Mouse (Mus musculus) left cerebral cortex, adult 11 months (tissue): ENCODE measurements at regions not wholly inside any gene's neighbourhood (a gene's known extent, or its start where the extent isn't known, plus 50 kb on each side); places are given as distances from the start of the nearest gene placed in this dataset.
"Not testable (repeated sequence)": the region's sequence is repeated elsewhere in the genome, so short reads cannot be mapped to it uniquely, and the experiment has no call there.

Source experiments
- DNase-seq: peaks from one replicate; pipeline ENCODE4 v3.0.0; 2022; ENCODE audit warnings: low spot score

GRCm38 (mm10) chr1:47646681-47647080, 754.0 kb upstream of the Slc39a10 start:
- DNase-seq, result no peak

GRCm38 (mm10) chr1:47606597-47606996, 713.9 kb upstream of the Slc39a10 start:
- no peak for DNase-seq

- no peak for DNase-seq
These were observed 711.3 kb upstream of the Slc39a10 start for GRCm38 (mm10) chr1:47603989-47604360.

GRCm38 (mm10) chr1:47603294-47603988, 710.8 kb upstream of the Slc39a10 start:
- DNase-seq, result no peak

GRCm38 (mm10) chr1:47593641-47594040, 701.0 kb upstream of the Slc39a10 start:
- not testable (repeated sequence) for DNase-seq

- DNase-seq, result no peak
These were observed 653.0 kb upstream of the Slc39a10 start for GRCm38 (mm10) chr1:47545606-47546005.

GRCm38 (mm10) chr1:47511426-47511825, 618.8 kb upstream of the Slc39a10 start:
- no peak for DNase-seq

- DNase-seq, result no peak
These were observed 615.1 kb upstream of the Slc39a10 start for GRCm38 (mm10) chr1:47507801-47508200.

- DNase-seq, result no peak
These were observed 596.0 kb upstream of the Slc39a10 start for GRCm38 (mm10) chr1:47488581-47489204.

GRCm38 (mm10) chr1:47486087-47486486, 593.4 kb upstream of the Slc39a10 start:
- peak; percentile 16 for DNase-seq

- DNase-seq, result no peak
These were observed 586.4 kb upstream of the Slc39a10 start for GRCm38 (mm10) chr1:47479059-47479458.

- DNase-seq, result no peak
These were observed 574.1 kb upstream of the Slc39a10 start for GRCm38 (mm10) chr1:47466573-47467253.

- DNase-seq, result no peak
These were observed 556.3 kb upstream of the Slc39a10 start for GRCm38 (mm10) chr1:47448737-47449489.

- no peak for DNase-seq
These were observed 555.4 kb upstream of the Slc39a10 start for GRCm38 (mm10) chr1:47448070-47448469.

GRCm38 (mm10) chr1:47446021-47446420, 553.4 kb upstream of the Slc39a10 start:
- no peak for DNase-seq

- no peak for DNase-seq
These were observed 540.2 kb upstream of the Slc39a10 start for GRCm38 (mm10) chr1:47432829-47433228.

- no peak for DNase-seq
These were observed 512.5 kb upstream of the Slc39a10 start for GRCm38 (mm10) chr1:47405164-47405563.

- DNase-seq, result no peak
These were observed 493.9 kb upstream of the Slc39a10 start for GRCm38 (mm10) chr1:47386579-47386978.

- DNase-seq, result no peak
These were observed 486.1 kb upstream of the Slc39a10 start for GRCm38 (mm10) chr1:47378795-47379194.

- DNase-seq, result no peak
These were observed 447.2 kb upstream of the Slc39a10 start for GRCm38 (mm10) chr1:47339718-47340439.

GRCm38 (mm10) chr1:47310572-47311075, 418.0 kb upstream of the Slc39a10 start:
- DNase-seq, result no peak

- DNase-seq, result no peak
These were observed 414.3 kb upstream of the Slc39a10 start for GRCm38 (mm10) chr1:47306961-47307360.
